Mouse (Mus musculus) right cerebral cortex, postnatal 25 days (tissue): Measurements from ENCODE around the gene Ift46.

ENCODE experiments used
- DNase-seq: peaks from one replicate; pipeline ENCODE4 v3.0.0; 2022

The Ift46 gene

GRCm38 (mm10) chr9:44767101-44768028 lies at the start of gene Ift46, which contains the start of gene Arcn1:
Gene Ift46 (plus strand): TSS chr9:44767908.
Gene Arcn1 (minus strand): TSS chr9:44767845.
- peak; percentile 84 for DNase-seq

- DNase-seq: no peak
Observed at GRCm38 (mm10) chr9:44718937-44719631, 48.6 kb upstream of the Ift46 start.

DNA sequence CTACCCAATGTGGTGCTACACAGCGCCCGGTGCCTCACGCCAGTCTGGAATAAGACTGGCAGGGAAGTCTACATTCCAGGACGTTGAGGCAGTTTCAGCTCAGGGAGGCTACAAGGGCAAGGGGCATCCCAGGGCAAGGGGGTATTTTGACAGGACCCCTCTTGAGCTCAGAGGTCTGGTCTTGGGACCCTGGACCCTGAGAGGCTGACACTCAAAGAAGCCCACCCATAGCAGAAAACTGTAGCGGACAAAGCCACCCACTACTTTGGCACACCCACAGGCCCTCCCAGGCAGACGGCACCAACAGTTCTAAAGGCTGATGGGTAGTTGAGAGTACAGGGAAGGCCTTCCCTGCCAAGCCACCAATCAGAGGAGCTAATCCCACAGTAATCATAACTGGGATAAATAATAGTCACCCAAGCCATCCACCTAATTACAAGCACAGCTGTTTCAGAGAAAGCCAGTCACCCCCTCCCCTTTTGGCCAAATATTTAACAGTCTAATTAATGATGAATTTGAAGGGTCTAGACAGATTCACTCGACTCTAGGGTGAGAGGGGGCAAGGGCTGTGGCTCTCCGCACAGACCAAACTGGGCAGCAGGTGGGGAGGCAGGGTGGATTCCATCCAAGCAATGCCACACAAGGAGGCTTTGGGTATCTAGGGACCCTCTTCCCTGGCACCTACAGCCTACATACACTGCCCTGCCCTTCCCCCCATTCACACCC lies 47.9 kb upstream of the Ift46 start:
- no peak for DNase-seq

- DNase-seq: no peak
Observed at GRCm38 (mm10) chr9:44720358-44721153, 47.2 kb upstream of the Ift46 start.

GRCm38 (mm10) chr9:44721154-44721876 lies 46.4 kb upstream of the Ift46 start:
- peak; percentile 85 for DNase-seq

DNA sequence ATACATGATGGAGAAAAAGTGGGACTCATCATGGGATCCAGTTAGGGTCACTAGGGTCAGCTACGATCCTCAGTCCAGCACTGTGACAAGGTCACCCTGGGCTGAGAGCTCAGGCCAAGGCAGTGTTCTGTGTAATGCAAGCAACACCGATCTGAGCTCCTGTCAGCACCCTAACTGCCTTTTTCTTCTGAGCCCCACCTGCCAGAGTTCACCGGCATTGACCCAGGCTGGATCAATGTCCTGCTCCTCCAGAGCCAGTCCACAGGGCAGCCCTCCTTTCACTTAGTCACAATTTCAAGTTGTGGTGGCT lies 45.9 kb upstream of the Ift46 start:
- DNase-seq: no peak

DNA sequence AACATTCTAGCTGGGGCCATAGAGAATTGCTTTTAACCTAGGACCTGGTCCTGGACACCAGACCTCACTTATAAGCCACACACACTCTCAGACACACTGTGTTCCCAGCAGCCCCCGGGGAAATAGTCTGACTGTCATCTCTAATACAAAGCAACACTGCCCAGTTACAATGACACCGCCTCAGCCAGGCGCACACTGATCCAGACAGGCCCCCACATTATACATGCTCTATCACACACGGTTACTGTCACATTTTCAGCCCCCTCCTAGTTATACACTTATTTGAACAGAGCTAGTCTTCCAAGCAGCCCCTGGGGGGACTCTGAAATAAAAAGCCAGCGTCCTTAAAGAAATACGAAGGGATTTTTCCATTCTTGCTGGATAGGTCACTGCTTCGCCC lies 45.1 kb upstream of the Ift46 start:
- no peak for DNase-seq

DNA sequence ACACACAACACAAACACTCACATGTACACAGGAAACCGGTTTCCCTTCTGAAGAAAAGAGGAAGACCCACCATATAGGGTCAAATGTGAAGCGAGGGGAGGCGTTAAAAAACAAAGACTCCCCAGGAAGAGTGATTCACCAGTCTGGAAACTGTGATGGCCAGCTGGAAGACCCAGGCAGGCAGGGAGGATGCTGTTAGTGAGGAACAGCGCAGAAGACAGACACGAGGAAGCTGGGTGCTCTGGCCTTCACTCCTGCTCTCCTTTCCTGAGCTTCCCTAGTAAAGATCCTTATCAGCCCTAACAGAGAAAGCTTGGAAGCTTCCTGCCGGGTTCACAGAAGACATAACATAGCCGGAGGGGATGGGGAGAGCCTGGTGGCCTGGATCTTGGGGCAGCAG lies 44.7 kb upstream of the Ift46 start:
- no peak for DNase-seq

GRCm38 (mm10) chr9:44723521-44724041 lies 44.1 kb upstream of the Ift46 start:
- no peak for DNase-seq

GRCm38 (mm10) chr9:44724223-44724622 lies 43.5 kb upstream of the Ift46 start:
- no peak for DNase-seq

- no peak for DNase-seq
Observed at GRCm38 (mm10) chr9:44724665-44725064, 43.0 kb upstream of the Ift46 start.

DNA sequence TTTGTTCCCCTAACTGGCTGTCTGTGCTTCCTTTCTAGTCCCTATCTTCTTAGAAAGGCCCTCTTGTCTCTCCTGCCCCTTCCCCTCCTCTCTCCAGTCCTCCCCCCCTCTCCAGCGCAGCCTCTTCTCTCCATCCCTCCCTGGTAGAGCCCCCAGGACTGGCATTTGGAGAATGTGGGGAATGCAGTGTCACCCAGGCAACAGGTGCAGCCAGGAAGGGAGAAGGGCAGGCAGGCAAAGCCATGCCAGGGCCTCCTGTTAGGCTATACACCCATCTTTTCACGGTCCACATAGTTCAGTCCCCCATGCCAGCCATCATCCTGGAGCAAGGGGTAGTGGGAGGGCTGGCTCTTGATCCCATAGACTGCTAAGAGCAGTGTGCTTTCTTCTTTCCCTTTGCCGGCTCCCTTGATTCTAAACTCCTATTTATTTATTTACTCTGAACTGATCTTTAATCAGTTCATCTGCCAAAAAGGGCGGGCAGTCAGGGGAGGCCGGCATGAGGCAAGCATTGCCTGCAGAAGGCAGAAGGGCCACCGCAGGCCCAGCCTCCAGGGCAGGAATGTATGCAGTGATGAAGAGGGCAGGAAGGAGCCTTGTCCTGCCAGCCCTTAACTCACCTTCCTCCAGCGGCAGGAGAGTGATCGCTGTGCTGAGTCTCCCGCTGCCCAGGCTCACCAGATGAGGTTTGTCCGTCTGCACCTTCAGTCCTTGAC lies 41.1 kb upstream of the Ift46 start:
- DNase-seq: no peak

- no peak for DNase-seq
Observed at GRCm38 (mm10) chr9:44727441-44727840, 40.3 kb upstream of the Ift46 start.

GRCm38 (mm10) chr9:44732130-44732549 lies 35.6 kb upstream of the Ift46 start:
- no peak for DNase-seq

GRCm38 (mm10) chr9:44732921-44733530 lies 34.7 kb upstream of the Ift46 start:
- DNase-seq: no peak

DNA sequence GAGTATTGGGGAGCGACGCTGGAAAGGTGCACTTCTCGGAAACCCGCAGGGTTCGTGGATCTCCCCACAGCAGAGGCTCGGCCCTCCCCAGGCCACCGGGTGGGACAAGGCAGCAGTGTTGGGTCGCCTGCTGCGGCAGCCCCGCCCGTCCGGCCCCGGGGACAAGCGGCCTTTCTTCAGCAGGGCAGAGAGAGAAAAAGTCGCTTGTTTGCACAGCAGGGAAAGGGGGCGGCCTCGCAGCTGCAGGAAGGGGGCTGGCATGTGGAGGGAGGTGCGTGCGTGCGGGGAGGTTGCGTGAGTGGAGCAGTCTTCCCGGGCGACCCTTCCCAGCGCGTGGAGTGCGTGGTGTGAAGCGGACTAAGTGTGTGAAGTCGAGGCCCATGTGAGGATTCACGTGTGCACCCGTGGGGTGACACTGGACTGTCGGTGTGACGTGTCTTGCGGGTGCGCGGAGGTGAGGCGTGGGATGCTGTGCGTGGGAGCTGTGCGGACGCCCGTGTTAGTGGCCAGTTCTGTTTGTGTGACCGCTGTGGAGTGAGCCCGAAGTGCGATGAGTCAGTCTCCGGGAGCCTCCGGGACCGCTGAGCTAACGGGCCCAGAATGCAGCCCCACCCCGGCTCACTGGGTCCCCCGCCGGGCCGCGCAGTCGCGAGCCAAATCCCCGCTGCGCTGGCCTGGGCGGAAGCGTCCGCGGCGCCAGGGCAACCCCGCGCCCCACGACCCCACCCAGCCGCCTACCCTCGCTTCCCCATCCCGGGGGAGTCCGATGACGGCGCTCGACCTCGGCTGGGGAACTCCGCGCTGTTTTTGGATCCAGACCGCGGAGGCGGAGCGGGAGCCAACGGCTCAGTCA lies 33.8 kb upstream of the Ift46 start:
- DNase-seq: peak; percentile 53

- DNase-seq: peak; percentile 34
Observed at GRCm38 (mm10) chr9:44734524-44735494, 32.9 kb upstream of the Ift46 start, which contains the start of gene Phldb1. Gene Phldb1 (minus strand): TSS chr9:44735198.

GRCm38 (mm10) chr9:44735886-44736285 lies 31.8 kb upstream of the Ift46 start:
- no peak for DNase-seq
